Mouse (Mus musculus) limb, embryonic 11.5 days (tissue): ENCODE measurements around the gene Cntfr. TPM values are rescaled to one million over a fixed set of nuclear protein-coding genes. Genes with fewer than 3 reads are reported as not detected.

Experiments
- ATAC-seq: fragments of 200-750 bp; cut with Nextera tagmentation; 2 replicates; pipeline ENCODE4 v1.8.0; 2017; ENCODE audit warnings: low read depth; ENCODE audit not compliant: insufficient number of reproducible peaks, low FRiP score, low TSS enrichment
- DNase-seq: peaks from one replicate; pipeline ENCODE4 v3.0.0-alpha.2; 2015; ENCODE audit warnings: low spot score
- H3K27ac ChIP-seq: fragments of 300-500 bp; sonication (generic); replicated peaks from 2 replicates; pipeline ENCODE4 v1.5.1; 2014; ENCODE audit warnings: low read depth, mild to moderate bottlenecking, low read length
- H3K27me3 ChIP-seq: fragments of 300-500 bp; sonication (generic); 2 replicates; pipeline ENCODE4 v1.6.1; 2014; ENCODE audit warnings: mild to moderate bottlenecking, low read length, mixed read lengths; ENCODE audit not compliant: control insufficient read depth, insufficient read depth
- H3K36me3 ChIP-seq: fragments of 300-500 bp; sonication (generic); 2 replicates; pipeline ENCODE4 v1.6.1; 2014; ENCODE audit warnings: mild to moderate bottlenecking, low read length, moderate library complexity, mixed read lengths; ENCODE audit not compliant: control insufficient read depth, insufficient read depth
- H3K4me1 ChIP-seq: fragments of 300-500 bp; sonication (generic); 2 replicates; pipeline ENCODE4 v1.6.1; 2014; ENCODE audit warnings: low read length, mixed read lengths; ENCODE audit not compliant: control insufficient read depth, insufficient read depth
- H3K4me2 ChIP-seq: fragments of 300-500 bp; sonication (generic); 2 replicates; pipeline ENCODE4 v1.6.1; 2014; ENCODE audit warnings: low read depth, mild to moderate bottlenecking, moderate library complexity; ENCODE audit not compliant: severe bottlenecking
- H3K4me3 ChIP-seq: fragments of 300-500 bp; sonication (generic); 2 replicates; pipeline ENCODE4 v1.5.1; 2014; ENCODE audit warnings: low read depth, low read length
- H3K9ac ChIP-seq: fragments of 300-500 bp; sonication (generic); 2 replicates; pipeline ENCODE4 v1.6.1; 2014; ENCODE audit warnings: mild to moderate bottlenecking, low read length
- H3K9me3 ChIP-seq: fragments of 300-500 bp; sonication (generic); 2 replicates; pipeline ENCODE4 v1.6.1; 2016; ENCODE audit warnings: low read length; ENCODE audit not compliant: control insufficient read depth
- WGBS: fragments of 180-500 bp; shearing (Covaris S2); extraction: QIAGEN DNeasy Blood & Tissue Kit; methylation state at CpG from one replicate; pipeline ENCODE4 v1.1.7; 2014; 5-methylcytosine and 5-hydroxymethylcytosine counted together
- polyA plus RNA-seq: library from polyadenylated mRNA; unstranded; fragments of >200 nt; fragmentation: Nextera tagmentation; extraction: Ambion mirVana; gene quantifications from 2 replicates; pipeline ENCODE4 v1.2.1, GENCODE M21; 2014

The Cntfr gene
- polyA plus RNA-seq, 1 experiment from 2014 or later: 5.6 TPM

GRCm38 (mm10) chr4:41658566-41659384 lies 38.1 kb downstream of the Cntfr start:
- Histone ChIP-seq H3K9ac (no peak overlapping the region), H3K4me3 (no peak overlapping the region), H3K4me1 (peaks cover 70% of the 10 kb centered on the region), H3K27me3 (peaks cover 25% of the 10 kb centered on the region), H3K36me3 (no peaks in the 10 kb centered on the region), H3K9me3 (no peaks in the 10 kb centered on the region), H3K4me2 (peak overlapping the region; percentile 40), H3K27ac (peak overlapping the region; percentile 77)
- no peak for DNase-seq
- no peak for ATAC-seq
- WGBS: 5% methylated on average over 24 of the region's 25 CpGs

GRCm38 (mm10) chr4:41655525-41655924 lies 41.4 kb downstream of the Cntfr start:
- ATAC-seq: no peak
- Histone ChIP-seq H3K27ac (no peak overlapping the region), H3K4me1 (peaks cover 39% of the 10 kb centered on the region), H3K36me3 (no peaks in the 10 kb centered on the region), H3K9me3 (no peaks in the 10 kb centered on the region), H3K4me2 (no peak overlapping the region), H3K4me3 (no peak overlapping the region), H3K9ac (no peak overlapping the region), H3K27me3 (peaks cover 20% of the 10 kb centered on the region)
- 34% methylated on average over 2 of the region's 2 CpGs for WGBS
- no peak for DNase-seq

GRCm38 (mm10) chr4:41654217-41654616 lies 42.7 kb downstream of the Cntfr start:
- no peak overlapping the region for H3K27ac ChIP-seq
- 17% methylated on average over 7 of the region's 7 CpGs for WGBS
- peaks cover 20% of the 10 kb centered on the region for H3K27me3 ChIP-seq
- no peaks in the 10 kb centered on the region for H3K9me3 ChIP-seq
- peaks cover 26% of the 10 kb centered on the region for H3K4me1 ChIP-seq
- no peak overlapping the region for H3K9ac ChIP-seq
- ATAC-seq (no peak), DNase-seq (peak; percentile 78)
- H3K4me3 ChIP-seq: no peak overlapping the region
- H3K36me3 ChIP-seq: no peaks in the 10 kb centered on the region
- no peak overlapping the region for H3K4me2 ChIP-seq

- Histone ChIP-seq H3K36me3 (no peaks in the 10 kb centered on the region), H3K4me2 (no peak overlapping the region), H3K9ac (no peak overlapping the region), H3K4me1 (peaks cover 21% of the 10 kb centered on the region), H3K27ac (no peak overlapping the region), H3K9me3 (no peaks in the 10 kb centered on the region), H3K27me3 (peaks cover 20% of the 10 kb centered on the region), H3K4me3 (no peak overlapping the region)
- DNase-seq (no peak), ATAC-seq (no peak)
- WGBS: 66% methylated on average over 6 of the region's 6 CpGs
Measured at GRCm38 (mm10) chr4:41653730-41654129, 43.2 kb downstream of the Cntfr start.

GRCm38 (mm10) chr4:41653296-41653695 lies 43.6 kb downstream of the Cntfr start:
- no peak overlapping the region for H3K4me3 ChIP-seq
- DNase-seq (peak; percentile 91), ATAC-seq (no peak)
- no peak overlapping the region for H3K4me2 ChIP-seq
- no peaks in the 10 kb centered on the region for H3K9me3 ChIP-seq
- WGBS: 40% methylated on average over 6 of the region's 6 CpGs
- no peak overlapping the region for H3K9ac ChIP-seq
- peaks cover 17% of the 10 kb centered on the region for H3K4me1 ChIP-seq
- no peak overlapping the region for H3K27ac ChIP-seq
- peaks cover 20% of the 10 kb centered on the region for H3K27me3 ChIP-seq
- H3K36me3 ChIP-seq: no peaks in the 10 kb centered on the region

GRCm38 (mm10) chr4:41648627-41649026 lies 48.3 kb downstream of the Cntfr start:
- H3K4me3 ChIP-seq: no peak overlapping the region
- H3K36me3 ChIP-seq: no peaks in the 10 kb centered on the region
- no peak overlapping the region for H3K9ac ChIP-seq
- no peak overlapping the region for H3K27ac ChIP-seq
- ATAC-seq (no peak), DNase-seq (no peak)
- no peaks in the 10 kb centered on the region for H3K4me1 ChIP-seq
- no peak overlapping the region for H3K4me2 ChIP-seq
- no peaks in the 10 kb centered on the region for H3K9me3 ChIP-seq
- H3K27me3 ChIP-seq: 0 out of 2 replicates have a peak, but pooled peaks cover 2% of the 10 kb centered on the region
- 73% methylated on average over 7 of the region's 7 CpGs for WGBS

GRCm38 (mm10) chr4:41648157-41648556 lies 48.7 kb downstream of the Cntfr start:
- Histone ChIP-seq H3K4me2 (no peak overlapping the region), H3K4me3 (no peak overlapping the region), H3K9ac (no peak overlapping the region), H3K4me1 (no peaks in the 10 kb centered on the region), H3K27ac (no peak overlapping the region), H3K36me3 (no peaks in the 10 kb centered on the region), H3K9me3 (no peaks in the 10 kb centered on the region), H3K27me3 (0 out of 2 replicates have a peak, but pooled peaks cover 2% of the 10 kb centered on the region)
- ATAC-seq (no peak), DNase-seq (no peak)
- WGBS: 53% methylated on average over 4 of the region's 4 CpGs

GRCm38 (mm10) chr4:41645488-41645887 lies 51.4 kb downstream of the Cntfr start:
- no peaks in the 10 kb centered on the region for H3K4me1 ChIP-seq
- H3K4me3 ChIP-seq: no peak overlapping the region
- no peak overlapping the region for H3K4me2 ChIP-seq
- ATAC-seq (no peak), DNase-seq (no peak)
- no peak overlapping the region for H3K27ac ChIP-seq
- no peaks in the 10 kb centered on the region for H3K9me3 ChIP-seq
- H3K36me3 ChIP-seq: no peaks in the 10 kb centered on the region
- WGBS: 35% methylated on average over 5 of the region's 5 CpGs
- no peak overlapping the region for H3K9ac ChIP-seq
- H3K27me3 ChIP-seq: no peaks in the 10 kb centered on the region
